Mouse (Mus musculus) fat pad, adult 2 months (tissue): Measurements from ENCODE around the gene Olfr1416.
"Not testable (repeated sequence)": the region's sequence is repeated elsewhere in the genome, so short reads cannot be mapped to it uniquely, and the experiment has no call there.

Experiments
- DNase-seq: peaks from one replicate; pipeline ENCODE4 v3.0.0-alpha.2; 2011; ENCODE audit warnings: low read depth, low spot score; ENCODE audit errors: extremely low read depth

The Olfr1416 gene

GRCm38 (mm10) chr1:92485013-92485412, at the start of gene Olfr1416:
Olfr1416 (minus strand) TSS chr1:92485113.
- no peak for DNase-seq

- no peak for DNase-seq
Measured at GRCm38 (mm10) chr1:92523764-92524163, 38.9 kb upstream of the Olfr1416 start.

- no peak for DNase-seq
Measured at GRCm38 (mm10) chr1:92521376-92521775, 36.5 kb upstream of the Olfr1416 start.

GRCm38 (mm10) chr1:92519046-92519445, 34.1 kb upstream of the Olfr1416 start:
- no peak for DNase-seq

- no peak for DNase-seq
Measured at GRCm38 (mm10) chr1:92518561-92518960, 33.6 kb upstream of the Olfr1416 start, which contains the start of gene Olfr1414. Olfr1414 (minus strand) TSS chr1:92518661.

GRCm38 (mm10) chr1:92515390-92515789, 30.5 kb upstream of the Olfr1416 start:
- no peak for DNase-seq

GRCm38 (mm10) chr1:92511646-92512045, 26.7 kb upstream of the Olfr1416 start:
- not testable (repeated sequence) for DNase-seq

GRCm38 (mm10) chr1:92496001-92496400, 11.1 kb upstream of the Olfr1416 start, which contains the start of gene Olfr1415:
Olfr1415 (minus strand) TSS chr1:92496101.
- DNase-seq = no peak

GRCm38 (mm10) chr1:92474066-92474578, 10.8 kb downstream of the Olfr1416 start:
- no peak for DNase-seq

GRCm38 (mm10) chr1:92473165-92474041, 11.5 kb downstream of the Olfr1416 start, which contains the start of gene Ndufa10:
Ndufa10 (minus strand) TSS chr1:92473860.
- DNase-seq = peak; percentile 36

GRCm38 (mm10) chr1:92468891-92469290, 16.0 kb downstream of the Olfr1416 start:
- DNase-seq = no peak

- DNase-seq = no peak
Measured at GRCm38 (mm10) chr1:92458416-92458815, 26.5 kb downstream of the Olfr1416 start.

GRCm38 (mm10) chr1:92457758-92458157, 27.2 kb downstream of the Olfr1416 start:
- DNase-seq = no peak

GRCm38 (mm10) chr1:92453751-92454445, 31.0 kb downstream of the Olfr1416 start:
- DNase-seq = no peak

- DNase-seq = no peak
Measured at GRCm38 (mm10) chr1:92448293-92448692, 36.6 kb downstream of the Olfr1416 start.

- no peak for DNase-seq
Measured at GRCm38 (mm10) chr1:92441453-92442063, 43.4 kb downstream of the Olfr1416 start.

GRCm38 (mm10) chr1:92440066-92440750, 44.7 kb downstream of the Olfr1416 start:
- no peak for DNase-seq

GRCm38 (mm10) chr1:92437678-92438271, 47.1 kb downstream of the Olfr1416 start:
- DNase-seq = no peak

- DNase-seq = no peak
Measured at GRCm38 (mm10) chr1:92436831-92437321, 48.0 kb downstream of the Olfr1416 start.

GRCm38 (mm10) chr1:92434986-92435385, 49.9 kb downstream of the Olfr1416 start:
- DNase-seq = no peak
